Mouse (Mus musculus): ENCODE data around the gene Twist1.
A peak's percentile ranks its signal among the peaks of the same experiment; 100 is the strongest.

Gene Twist1

DNA sequence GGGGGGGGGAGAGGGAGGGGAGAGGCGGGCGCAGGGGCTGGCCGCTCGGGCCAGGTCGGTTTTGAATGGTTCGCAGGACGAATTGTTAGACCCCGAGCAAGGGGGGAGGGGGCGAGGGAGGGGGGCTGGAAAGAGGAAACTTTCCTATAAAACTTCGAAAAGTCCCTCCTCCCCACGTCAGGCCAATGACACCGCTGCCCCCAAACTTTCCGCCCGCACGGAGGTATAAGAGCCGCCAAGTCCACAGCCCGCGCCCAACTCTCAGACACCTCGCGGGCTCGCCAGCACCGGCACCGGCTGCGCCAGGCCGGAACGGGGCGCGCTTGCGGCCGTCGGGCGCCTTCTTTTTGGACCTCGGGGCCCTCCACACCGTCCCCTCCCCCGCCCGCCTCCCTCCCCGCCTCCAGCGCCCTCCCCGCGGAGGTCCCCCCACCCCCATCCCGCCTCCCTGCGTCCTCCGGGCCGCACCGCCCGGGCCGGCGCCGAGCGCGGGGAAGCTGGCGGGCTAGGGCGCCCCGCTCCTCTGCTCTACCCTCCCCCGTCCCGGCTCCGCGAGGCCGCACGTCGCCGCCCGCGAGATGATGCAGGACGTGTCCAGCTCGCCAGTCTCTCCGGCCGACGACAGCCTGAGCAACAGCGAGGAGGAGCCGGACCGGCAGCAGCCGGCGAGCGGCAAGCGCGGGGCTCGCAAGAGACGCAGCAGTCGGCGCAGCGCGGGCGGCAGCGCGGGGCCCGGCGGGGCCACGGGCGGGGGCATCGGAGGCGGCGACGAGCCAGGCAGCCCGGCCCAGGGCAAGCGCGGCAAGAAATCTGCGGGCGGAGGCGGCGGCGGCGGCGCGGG, at the start of gene Twist1:
TSS of gene Twist1 (plus strand) at position 272 of the 841 bp plus-strand sequence.
- peak; percentile 62 for DNase-seq

DNA sequence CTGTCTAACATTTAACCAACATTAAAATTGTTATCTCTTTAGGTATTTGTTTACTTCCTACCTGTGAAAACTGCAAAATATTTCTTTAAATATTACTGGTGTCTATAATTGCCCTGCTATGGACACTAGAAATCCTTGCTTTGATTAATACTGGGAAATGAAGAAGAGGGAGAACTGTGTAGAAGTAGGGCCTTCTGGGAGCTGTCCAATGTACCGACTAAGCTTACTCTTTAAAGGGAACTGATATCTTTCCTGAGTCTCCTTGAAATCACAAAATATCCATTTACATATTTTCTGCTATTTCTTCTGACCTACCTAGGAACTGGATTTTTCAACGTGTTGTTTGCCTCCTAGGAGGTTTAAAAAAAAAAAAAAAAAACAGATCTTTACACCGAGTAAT, 30.7 kb upstream of the Twist1 start:
- no peak for DNase-seq

DNA sequence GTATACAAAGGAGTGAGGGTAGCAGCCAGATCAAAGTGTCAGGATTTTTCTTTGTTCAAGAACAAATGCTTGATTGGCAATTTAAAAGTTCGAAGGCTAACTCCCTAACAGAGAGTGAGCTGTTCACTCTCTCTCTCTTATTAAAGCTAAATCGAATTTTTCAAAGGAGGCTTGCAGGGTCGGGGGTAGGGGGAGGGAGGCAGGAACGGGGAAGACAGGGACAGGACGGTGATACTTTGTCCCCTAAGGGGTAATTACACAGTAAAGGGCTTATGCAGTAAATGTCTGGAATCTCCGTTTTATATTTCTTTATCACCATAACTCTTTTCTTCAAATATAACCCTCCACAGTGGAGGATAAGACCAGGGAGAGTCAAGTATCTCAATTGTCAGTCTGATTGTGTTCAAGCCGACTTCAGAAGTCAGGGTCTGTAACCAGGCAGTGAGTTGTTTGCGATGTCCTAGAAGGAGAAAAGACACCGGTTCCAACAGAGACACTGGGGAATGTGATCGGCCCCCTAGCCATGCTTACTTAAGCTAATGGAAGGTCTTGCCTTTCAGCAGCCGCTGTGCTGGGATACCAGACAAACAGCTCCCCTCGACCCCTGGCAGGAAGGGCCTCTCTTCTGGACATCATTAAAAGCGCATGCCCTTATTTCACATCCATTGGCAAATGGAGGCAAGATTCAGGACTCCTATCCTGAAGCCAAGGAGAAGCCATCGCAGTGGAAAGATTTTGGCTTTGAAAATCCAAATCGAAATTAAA, 30.0 kb upstream of the Twist1 start:
- DNase-seq = no peak

DNA sequence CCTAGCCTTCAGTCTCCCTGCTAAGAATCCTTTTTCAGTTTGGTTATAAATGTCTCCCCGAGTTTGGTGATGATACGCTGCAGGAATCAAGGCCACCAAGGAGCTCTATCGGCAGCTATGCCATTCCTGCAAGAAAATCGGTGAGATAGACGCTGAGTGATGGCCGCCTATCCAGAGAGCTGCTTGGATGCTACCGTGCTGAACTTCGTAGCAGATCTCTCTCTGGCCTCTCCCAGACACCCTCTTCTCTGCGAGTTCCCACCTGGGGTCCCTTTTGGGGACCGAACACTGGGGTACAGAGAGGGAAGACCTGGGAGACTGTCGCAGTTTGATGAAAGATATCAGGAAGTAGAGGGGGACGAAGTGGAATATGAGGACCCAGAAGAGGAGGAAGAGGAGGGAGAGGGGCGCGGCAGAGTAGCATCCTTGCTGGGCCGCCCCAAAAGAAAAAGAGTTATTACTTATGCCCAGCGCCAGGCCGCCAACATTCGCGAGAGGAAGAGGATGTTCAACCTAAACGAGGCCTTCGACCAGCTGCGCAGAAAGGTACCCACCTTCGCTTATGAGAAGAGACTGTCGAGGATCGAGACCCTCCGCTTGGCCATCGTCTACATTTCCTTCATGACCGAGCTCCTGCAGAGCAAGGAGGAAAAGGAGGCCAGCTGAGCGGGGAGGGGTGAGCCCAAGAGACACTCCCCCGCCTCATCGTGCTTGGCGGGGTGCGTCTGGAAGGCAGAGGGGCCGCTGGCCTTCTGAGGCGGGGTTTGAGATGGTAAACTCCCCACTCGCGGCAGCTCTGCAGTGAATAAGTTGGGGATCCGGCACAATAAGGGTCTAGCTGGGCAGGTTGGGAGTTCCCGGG, 28.9 kb upstream of the Twist1 start, which contains the start of gene Ferd3l:
TSS of gene Ferd3l (plus strand) at position 95 of the 862 bp plus-strand sequence.
- DNase-seq = no peak

DNA sequence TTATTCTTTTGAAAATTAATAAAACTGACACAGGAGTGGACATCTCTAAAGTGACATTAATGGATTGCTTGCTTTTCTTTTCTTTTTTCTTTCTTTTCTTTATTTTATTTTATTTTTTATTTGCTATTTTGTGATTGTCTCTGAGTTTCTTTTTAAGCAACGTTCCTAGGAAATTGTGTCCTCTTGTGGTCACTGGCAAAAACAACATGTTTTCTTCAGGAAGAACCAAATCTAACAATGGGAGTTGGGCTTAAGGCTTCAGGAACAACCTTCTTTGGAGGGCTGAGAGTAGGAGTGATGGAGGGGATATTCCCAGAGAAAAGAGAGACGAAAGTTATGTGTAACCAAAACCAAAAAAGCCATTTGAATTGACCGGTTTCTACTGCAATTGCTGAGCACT, 4.6 kb upstream of the Twist1 start:
- DNase-seq = no peak

DNA sequence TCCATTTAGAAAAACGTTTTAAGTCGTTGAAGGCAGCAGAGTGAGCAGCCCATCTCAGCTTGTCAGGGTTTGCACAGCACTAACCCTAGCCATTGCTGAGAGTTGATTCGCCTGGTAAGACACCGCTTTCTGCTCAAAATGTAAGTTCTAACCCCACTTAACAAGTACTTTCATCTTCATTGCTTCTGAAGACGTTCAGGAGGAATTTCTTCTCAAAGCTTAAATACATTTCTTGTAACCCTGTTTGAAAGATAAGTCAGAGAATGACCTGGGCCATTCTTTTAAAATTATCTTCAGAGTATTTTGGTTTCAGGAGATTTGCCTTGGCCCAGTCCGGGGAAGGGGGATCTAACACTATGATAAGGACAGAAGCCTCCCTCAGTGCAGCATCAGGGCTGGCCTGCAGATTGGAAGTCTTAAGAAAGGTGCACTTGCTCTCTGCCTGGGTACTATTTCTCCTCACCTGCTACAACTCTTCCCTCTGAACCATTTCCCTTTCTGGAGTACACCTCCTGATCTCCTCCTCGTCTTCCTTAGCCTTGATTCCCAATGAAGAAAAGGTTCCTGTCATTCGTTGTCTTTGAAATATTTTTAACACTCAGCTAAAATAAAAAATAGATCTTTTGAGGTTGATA, 2.4 kb upstream of the Twist1 start:
- no peak for DNase-seq

DNA sequence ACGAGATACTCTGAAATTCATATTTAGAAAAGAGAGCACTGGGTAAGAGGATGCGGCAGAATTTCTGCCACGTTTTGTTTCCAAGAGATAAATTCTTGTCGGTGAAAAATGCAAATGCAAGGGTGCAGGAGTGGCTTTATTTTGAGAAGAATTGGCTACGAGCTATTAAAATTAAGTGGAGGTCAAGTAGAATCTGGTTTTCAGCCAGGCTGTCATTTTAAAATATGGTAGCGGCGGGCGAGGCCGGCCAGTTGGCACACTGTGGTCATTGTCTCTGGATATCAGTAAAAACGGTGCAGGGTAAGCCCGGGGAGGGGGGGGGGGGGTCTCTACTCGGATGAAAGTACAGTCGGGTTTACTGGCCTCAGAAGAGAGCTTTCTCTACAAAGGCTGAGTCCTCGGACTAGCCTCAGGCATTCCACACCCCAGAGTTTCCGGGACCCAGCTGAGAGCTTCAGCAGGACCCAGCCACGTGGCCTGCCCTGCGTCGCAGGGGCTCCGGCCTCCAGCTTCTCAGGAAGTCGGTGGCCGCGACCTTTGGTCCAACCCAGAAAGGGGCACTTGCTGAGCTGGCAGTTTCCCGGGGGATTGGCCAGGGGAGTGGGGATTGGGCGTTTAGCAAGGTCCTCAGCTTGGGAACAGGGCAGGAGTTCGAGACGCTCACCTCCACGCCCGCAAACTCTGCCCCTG, 1.7 kb upstream of the Twist1 start:
- peak; percentile 13 for DNase-seq

DNA sequence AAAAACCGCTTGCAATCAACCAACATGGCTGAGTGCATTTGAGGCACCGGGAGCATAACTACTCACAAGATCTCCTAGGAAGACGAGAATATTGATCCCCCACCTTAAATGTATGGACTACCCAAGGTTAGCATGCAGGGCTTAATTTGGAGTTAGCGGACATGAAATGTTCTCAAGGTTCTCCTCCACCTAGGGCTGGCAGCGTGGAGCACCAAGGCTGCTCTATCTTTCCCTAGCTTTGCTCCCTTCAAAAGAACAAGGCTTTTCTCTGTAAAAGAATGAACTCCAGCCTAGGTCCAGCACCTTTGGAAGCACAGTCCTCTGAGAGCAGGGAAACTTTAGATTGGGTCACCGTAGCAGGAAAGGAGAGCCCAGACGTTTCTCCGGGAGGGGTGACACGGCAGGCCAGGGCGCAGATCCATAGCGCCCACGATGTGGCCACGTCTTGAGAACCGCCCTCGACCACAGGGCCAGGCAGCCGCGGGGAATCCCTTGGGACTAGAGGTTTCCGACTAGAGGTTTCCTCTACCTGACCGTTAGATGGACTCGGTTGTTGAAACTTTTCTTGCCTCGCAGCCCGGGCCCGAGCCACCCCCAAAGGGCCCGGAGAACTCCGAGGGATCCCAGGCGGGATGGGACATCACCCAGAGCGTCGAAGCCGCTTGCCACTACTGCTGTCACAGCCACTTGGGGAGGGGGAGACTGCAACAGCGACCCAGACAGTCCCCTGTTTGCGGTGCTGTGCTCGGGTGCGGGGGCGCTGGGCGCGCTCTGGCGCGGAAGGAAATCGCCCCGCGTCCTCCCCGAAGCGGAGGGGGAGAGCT, 683 bp upstream of the Twist1 start:
- DNase-seq = no peak

DNA sequence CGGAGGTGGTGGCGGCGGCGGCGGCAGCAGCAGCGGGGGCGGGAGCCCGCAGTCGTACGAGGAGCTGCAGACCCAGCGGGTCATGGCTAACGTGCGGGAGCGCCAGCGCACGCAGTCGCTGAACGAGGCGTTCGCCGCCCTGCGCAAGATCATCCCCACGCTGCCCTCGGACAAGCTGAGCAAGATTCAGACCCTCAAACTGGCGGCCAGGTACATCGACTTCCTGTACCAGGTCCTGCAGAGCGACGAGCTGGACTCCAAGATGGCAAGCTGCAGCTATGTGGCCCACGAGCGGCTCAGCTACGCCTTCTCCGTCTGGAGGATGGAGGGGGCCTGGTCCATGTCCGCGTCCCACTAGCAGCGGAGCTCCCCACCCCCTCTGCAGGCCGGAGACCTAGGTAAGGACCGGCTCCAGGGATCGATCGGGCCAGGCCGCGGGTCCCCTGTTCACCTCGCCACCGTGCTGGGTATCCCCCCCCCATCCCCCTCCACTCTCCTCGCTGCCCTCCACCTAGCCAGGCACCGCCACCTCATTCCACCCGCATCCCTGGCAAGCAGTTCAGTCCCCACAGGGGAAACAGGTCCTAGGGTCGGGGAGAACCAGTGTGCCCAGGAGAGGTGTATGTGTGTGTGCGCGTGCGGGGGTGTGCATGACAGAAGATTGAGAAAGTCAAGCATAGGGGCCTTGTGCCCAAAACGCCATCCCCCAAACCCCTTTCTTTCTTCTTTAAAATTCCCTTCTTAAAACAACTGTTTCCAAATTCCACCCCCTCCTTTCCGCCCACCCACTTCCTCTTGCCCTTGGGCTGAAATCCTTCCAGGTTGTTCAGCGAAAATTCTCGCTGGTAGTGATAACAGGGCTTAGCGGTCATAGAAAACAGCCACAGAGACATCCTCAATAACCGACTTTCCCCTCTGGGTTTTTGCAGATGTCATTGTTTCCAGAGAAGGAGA, 1.0 kb downstream of the Twist1 start:
- DNase-seq = peak; percentile 4

DNA sequence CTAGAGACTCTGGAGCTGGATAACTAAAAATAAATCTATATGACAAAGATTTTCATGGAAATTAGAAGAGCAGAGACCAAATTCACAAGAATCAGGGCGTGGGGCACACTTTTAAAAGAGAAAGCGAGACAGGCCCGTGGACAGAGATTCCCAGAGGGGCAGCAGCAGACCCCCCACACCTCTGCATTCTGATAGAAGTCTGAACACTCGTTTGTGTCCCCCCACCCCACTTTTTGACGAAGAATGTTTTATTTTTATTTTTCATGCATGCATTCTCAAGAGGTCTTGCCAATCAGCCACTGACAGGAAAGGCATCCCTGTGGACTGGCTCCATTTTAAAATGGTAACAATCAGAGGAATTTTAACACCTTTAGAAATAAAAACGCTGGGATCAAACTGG, 1.7 kb downstream of the Twist1 start:
- no peak for DNase-seq

DNA sequence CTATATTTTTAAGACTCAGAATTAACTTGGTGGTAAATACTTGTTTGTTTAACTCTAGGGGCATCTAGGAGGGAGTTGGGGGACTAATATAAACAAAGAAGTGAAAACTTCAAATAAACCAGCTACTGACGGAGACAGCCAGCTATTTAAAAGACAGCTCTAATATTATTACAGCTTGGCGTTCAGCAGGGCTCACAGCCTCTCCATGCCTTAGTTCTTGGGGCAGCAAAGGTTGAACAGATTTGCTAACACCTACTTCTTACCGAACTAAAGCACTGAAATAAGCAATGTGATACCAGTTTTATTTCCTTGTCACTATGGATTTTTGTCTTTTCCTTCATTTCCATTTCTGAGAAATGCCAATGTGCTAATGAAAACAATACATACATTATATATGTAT, 2.4 kb downstream of the Twist1 start:
- DNase-seq = no peak

DNA sequence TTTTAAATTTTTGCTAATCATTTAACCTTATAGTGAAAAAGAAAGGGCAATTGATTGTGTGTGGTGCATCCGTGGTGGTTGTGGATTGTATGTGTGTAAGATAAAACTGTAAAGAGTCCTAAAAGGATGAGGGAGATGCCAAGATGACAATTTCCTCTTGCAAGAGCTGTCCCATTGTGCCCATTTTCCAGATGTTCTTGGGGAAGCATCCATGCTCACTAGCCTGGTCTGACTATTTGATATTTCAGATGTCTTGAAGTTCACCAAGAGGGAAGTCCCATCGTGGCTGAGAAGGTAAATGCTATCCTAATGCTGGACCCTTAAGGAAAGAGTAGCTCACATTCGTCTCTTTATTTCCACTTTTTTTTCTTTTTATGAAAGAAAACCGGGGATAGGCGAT, 3.5 kb downstream of the Twist1 start:
- no peak for DNase-seq

DNA sequence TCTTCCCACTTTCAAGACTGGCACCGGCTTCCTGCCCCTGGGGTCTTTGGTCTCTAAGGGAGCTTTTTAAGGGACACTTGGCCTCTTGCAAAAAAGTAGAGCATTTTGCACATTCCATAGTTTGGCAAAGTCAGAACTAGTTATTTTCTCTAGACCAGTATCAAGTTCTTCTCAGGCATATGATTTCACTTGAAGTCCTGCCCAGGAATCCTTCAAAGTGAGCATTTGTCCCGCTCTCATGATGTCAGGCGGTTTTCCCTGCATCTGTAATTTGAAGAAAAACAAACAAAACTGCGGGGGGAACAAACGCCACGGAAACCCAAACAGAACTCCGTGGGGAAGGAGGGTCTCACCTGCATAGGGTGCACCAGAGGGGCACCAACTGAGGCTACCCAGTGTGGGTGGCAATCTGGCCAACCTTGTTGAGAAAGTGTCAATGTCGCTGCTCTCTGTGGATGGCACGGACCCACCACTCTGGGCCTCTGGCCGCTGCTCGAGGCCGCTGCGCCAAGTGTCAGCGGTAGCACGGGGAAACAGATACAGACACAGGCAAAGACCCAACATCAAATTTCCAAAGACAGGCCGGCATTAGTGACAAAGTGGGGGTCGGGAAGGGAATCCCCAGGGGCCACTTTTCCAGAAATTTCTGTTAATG, 4.8 kb downstream of the Twist1 start:
- DNase-seq = no peak

DNA sequence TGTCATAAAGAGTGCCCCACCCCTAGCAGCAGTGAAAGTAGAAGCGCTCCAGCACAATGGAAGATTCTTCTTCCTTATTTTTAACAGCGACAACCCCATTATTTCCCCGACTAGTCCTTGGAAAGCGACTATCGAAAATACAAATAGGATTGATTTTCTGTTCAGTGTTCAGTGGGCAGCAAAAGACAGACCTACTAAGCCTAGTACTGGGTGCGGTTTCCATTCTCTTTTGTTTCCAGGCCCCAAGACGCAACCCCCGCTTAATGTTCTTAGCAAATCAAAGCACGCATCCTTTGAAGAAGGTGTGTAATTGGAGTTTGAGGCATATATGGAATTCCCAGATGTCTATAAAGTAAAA, 5.3 kb downstream of the Twist1 start:
- DNase-seq = no peak

DNA sequence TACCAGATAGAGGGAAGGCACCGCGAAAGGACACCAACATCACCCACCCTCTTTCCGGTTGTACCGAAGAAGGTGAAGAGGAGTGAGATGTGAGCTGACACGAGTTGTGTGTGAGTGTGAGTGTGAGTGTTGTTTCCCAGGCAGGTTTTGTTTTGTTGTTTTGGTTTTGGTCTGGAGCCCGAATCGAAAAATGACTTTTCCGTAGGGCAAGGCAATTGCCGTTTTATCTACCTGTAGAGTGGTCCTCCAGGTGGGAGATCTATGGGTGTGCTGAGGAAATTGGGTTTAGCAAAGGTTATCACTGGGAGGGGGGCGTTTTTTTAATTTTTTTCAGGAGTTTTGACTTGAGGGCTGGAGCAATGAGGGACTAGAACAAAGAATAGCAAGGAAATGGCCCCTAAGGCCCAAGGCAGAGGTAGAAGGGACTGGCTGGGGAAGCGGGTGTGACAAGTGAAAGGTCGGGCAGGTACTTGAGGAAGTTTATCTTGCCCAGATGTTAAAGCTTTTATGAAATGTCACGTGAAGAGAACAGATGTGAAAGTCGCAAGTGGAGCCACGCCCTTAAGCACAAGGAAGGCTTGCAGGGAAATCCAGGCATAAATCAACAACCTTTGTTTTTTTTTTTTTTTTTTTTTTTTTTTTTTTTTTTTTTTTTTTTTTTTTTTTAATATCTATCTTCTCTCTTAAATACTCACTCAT, 6.3 kb downstream of the Twist1 start:
- DNase-seq = no peak

DNA sequence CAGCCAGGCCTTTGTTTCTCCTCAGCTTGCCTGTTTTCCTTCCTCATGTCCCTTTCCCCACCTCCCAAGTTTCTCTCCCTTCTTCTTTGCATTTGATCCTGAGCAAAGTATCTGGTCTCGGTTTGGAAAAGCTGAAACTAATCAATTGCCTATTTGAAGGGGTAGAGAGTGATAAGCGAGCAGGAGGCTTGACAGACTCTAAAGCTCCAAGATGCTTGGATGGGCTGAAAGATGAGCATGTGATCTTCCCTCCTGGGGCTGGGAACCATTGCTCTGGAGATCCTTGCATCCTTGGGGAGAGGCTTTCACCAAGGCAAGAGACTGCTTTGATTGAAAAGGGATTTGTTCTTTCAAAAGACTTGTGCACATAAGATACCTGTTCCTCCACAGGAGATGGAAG, 7.0 kb downstream of the Twist1 start:
- no peak for DNase-seq

DNA sequence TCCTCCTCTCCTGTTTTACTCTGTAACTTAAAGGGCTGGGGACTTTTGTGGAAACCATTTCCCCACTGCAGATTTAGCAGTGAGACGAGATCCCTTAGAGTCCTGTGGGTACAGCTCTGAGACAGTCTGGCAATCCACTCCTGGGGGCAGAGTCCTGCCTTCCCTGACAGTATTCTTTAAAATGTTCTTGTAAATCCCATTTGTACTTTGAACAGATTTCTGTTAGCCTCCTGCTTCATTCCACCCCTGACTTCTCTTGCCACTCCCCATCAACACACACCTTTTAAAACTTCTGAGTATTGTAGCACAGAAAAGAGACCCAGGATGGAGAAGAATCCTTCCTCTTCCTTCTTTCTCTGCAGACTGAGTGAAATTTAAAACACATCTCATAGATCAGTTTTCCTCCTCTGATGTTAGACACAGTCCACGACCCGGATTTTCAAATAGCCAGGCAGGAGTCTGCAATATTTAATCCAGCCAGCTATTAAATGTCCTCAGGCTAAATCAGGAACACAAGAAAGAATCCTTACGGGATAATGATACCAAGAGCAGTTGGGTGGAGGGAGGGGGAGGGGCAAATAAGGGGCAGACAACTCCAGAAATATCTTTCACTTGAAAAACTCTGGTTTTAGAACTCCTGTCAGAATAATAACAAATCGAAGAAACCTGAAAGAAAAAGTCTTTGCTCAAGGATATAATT, 8.3 kb downstream of the Twist1 start:
- no peak for DNase-seq
